14 mouse cellular contexts compared by ENCODE assay signal in genomic region chr9:89968836-89969450, GRCm38 (mm10). TPM values are rescaled to one million over a fixed set of nuclear protein-coding genes. Genes with fewer than 3 reads are reported as not detected.
DNase-seq lines count a peak whose midpoint lies in the region; ATAC-seq and TF ChIP-seq lines count a peak whose summit lies in the region.
"Had no signal": no experiment of that assay in that cellular context is flagged by ENCODE, and none has a peak within 500 bp of the region (broad histone marks: within the 10 kb centered on the region; RNA-seq: fewer than 3 reads in every experiment).

No protein-coding gene starts in this region.

- no peak overlapping the region for H3K4me3 ChIP-seq in kidney, postnatal 0 days (replicated peaks; ENCODE audit: low read depth, low read length)
- no peak overlapping the region for H3K4me3 ChIP-seq in testis, adult 2 months (ENCODE audit: control insufficient read depth, low read depth, low read length)
- H3K4me3 ChIP-seq in bone marrow, adult 2 months (replicated peaks; ENCODE audit: control insufficient read depth, low read depth, low read length): no peak overlapping the region
- H3K4me3 ChIP-seq: erythroblast, embryonic 14.5 days; stomach, embryonic 15.5 days had no signal

- H3K36me3 ChIP-seq in kidney, postnatal 0 days (ENCODE audit: insufficient read depth, low read length): no peaks in the 10 kb centered on the region
- no peaks in the 10 kb centered on the region for H3K36me3 ChIP-seq in testis, adult 2 months (ENCODE audit: control insufficient read depth, insufficient read depth, low read length)
- H3K36me3 ChIP-seq: stomach, embryonic 15.5 days had no signal

- ATAC-seq in kidney, postnatal 0 days (replicated peaks; ENCODE audit: low FRiP score, low read depth): no peak

- H3K27ac ChIP-seq in kidney, postnatal 0 days: no peak overlapping the region
- no peak overlapping the region for H3K27ac ChIP-seq in testis, adult 2 months (ENCODE audit: control insufficient read depth, insufficient read depth, low read depth, low read length)
- H3K27ac ChIP-seq in bone marrow, adult 2 months (ENCODE audit: control insufficient read depth, insufficient read depth, low read depth, low read length, poor library complexity): no peak overlapping the region
- H3K27ac ChIP-seq: stomach, embryonic 15.5 days had no signal

- H3K27me3 ChIP-seq in kidney, postnatal 0 days (ENCODE audit: insufficient read depth, low read length): no peaks in the 10 kb centered on the region
- no peaks in the 10 kb centered on the region for H3K27me3 ChIP-seq in testis, adult 2 months (ENCODE audit: control insufficient read depth, insufficient read depth, low read length)

- no peak overlapping the region for H3K9ac ChIP-seq in kidney, postnatal 0 days (ENCODE audit: low read depth, low read length)
- H3K9ac ChIP-seq: stomach, embryonic 15.5 days had no signal

- no peak overlapping the region for H3K4me2 ChIP-seq in kidney, postnatal 0 days (ENCODE audit: low read length)
- H3K4me2 ChIP-seq: stomach, embryonic 15.5 days had no signal

- no peaks in the 10 kb centered on the region for H3K4me1 ChIP-seq in kidney, postnatal 0 days (replicated peaks; ENCODE audit: insufficient read depth, low read length)
- peaks cover 4% of the 10 kb centered on the region for H3K4me1 ChIP-seq in testis, adult 2 months (ENCODE audit: control insufficient read depth, insufficient read depth, low read length)
- no peaks in the 10 kb centered on the region; the same call in 1 of the 2 replicates for H3K4me1 ChIP-seq in bone marrow, adult 2 months (ENCODE audit: control insufficient read depth, insufficient read depth, low read length)
- H3K4me1 ChIP-seq: stomach, embryonic 15.5 days had no signal

- no peak for DNase-seq in kidney, postnatal 0 days (ENCODE audit: low spot score)
- no peak for DNase-seq in kidney, adult 9 months
- no peak for DNase-seq in testis, postnatal 14 days (ENCODE audit: low spot score)
- no peak for DNase-seq in adrenal gland, postnatal 10 days
- DNase-seq in layer of hippocampus, postnatal 14 days (ENCODE audit: low spot score in 2 of 2): no peak
- DNase-seq: adrenal gland, adult 2 months; heart, postnatal 14 days; kidney, postnatal 25 days had no signal

- WGBS in kidney, postnatal 0 days: 79% methylated on average over 6 of the region's 6 CpGs
- WGBS in bone marrow, adult 2 months: 82% methylated on average over 6 of the region's 6 CpGs

- peak; percentile 46; the same call in 1 of the 2 replicates for TF ChIP-seq CTCF in kidney, postnatal 0 days (IDR thresholded peaks at IDR 0.05; ENCODE audit: low read depth)
- peak; percentile 27; the same call in 1 of the 2 replicates for TF ChIP-seq CTCF in testis, adult 2 months (IDR thresholded peaks at IDR 0.05; ENCODE audit: control insufficient read depth, insufficient read depth, insufficient replicate concordance, low read depth, low read length)
- 0 out of 2 replicates have a peak, but pooled peaks have one; percentile 21 for TF ChIP-seq CTCF in bone marrow, adult 2 months (IDR thresholded peaks at IDR 0.05; ENCODE audit: control insufficient read depth, insufficient read depth, low read length)

- no peaks in the 10 kb centered on the region for H3K9me3 ChIP-seq in kidney, postnatal 0 days (replicated peaks; ENCODE audit: low read length)
- H3K9me3 ChIP-seq: stomach, embryonic 15.5 days had no signal

- no peak for TF ChIP-seq POLR2A in testis, adult 2 months (IDR thresholded peaks at IDR 0.05; ENCODE audit: control insufficient read depth, low read depth, low read length)
- TF ChIP-seq POLR2A in bone marrow, adult 2 months (IDR thresholded peaks at IDR 0.05; ENCODE audit: borderline replicate concordance, control insufficient read depth, low read depth, low read length): no peak

RNA-seq across cellular contexts. Expression of gene Rasgrf1, which starts 59.2 kb away (rescaled TPM):
- polyA plus RNA-seq in kidney, postnatal 0 days (2015; fragmentation: Nextera tagmentation; extraction: Ambion mirVana): 0.05 TPM in 1 of 2 replicates, not detected in the other
- polyA plus RNA-seq in testis, adult 2 months (2012; rRNA removed): 3.8 and 4.7 TPM in 2 replicates
- polyA plus RNA-seq in bone marrow, adult 2 months (2011; ENCODE audit: insufficient read depth, insufficient read length, low replicate concordance, missing spikeins): not detected in 2 replicates
- 1 to 10 TPM; 1.9 TPM for total RNA-seq in adrenal gland, postnatal 10 days (2021)
- total RNA-seq in layer of hippocampus, postnatal 14 days (2021): 100 to 1,000 TPM; 248 to 271 TPM
- total RNA-seq: common myeloid progenitor, adult 5-6 weeks; heart, postnatal 14 days; neutrophil, adult 5-6 weeks had no signal
- polyA plus RNA-seq: erythroblast, embryonic 14.5 days had no signal
